Mouse (Mus musculus) liver, adult 2 months (tissue): Measurements from ENCODE around the gene Eif4a2.
"Not testable (repeated sequence)": the region's sequence is repeated elsewhere in the genome, so short reads cannot be mapped to it uniquely, and the experiment has no call there.

ENCODE experiments used
- CTCF ChIP-seq: fragments of 200-500 bp; IDR thresholded peaks from 2 replicates; pipeline ENCODE4 v1.5.1; 2011; ENCODE audit warnings: low read depth, low read length, control low read depth
- POLR2A ChIP-seq: fragments of 200-500 bp; IDR thresholded peaks from 2 replicates; pipeline ENCODE4 v1.6.1; 2011; ENCODE audit warnings: low read length, control low read depth; ENCODE audit not compliant: insufficient read depth; ENCODE audit errors: extremely low read depth

DNA sequence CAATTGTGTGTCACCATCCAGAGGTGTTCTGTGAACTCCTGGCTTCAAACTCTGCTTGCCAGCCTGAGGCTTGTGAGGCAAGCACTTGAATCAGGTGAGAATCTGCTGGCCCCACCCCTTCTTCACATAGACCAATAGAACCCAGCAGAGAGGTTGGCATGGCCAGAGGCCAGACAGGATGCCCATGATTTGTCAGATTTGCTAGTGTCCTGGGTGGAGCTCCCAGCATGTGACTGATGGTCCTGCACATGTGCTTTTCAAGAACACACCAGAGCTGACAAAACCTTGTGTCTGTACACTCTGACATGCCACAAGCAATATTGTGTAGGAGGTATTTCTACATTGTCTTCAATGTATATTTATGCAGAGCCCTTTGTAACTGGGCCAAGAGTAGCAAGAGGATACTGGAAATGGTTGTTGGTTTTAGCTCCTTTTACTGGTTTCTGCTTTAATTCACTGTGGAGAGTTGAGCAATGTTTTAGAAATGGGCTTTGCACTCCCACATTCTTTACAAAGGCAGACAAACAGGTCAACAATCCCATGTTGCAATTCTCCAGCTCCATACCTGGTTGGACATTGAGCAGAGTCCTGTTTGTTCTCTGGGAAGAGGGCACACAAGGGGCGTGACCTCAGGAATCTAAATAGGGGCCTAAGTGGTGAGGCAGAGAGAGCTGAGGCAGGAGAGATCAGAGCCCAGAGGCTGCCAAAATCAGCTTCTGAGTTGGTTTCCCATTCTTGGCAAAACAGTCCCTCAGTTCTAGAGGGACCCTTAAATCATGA is 49.4 kb upstream of the Eif4a2 start, which contains the start of gene Kng1:
- peak; percentile 33; the same call in 1 of the 2 replicates for TF ChIP-seq POLR2A
- TF ChIP-seq CTCF, result not testable (repeated sequence)
